Mouse (Mus musculus): ENCODE measurements around the gene Dapk1.
A peak's percentile ranks its signal among the peaks of the same experiment; 100 is the strongest.

The Dapk1 gene

DNA sequence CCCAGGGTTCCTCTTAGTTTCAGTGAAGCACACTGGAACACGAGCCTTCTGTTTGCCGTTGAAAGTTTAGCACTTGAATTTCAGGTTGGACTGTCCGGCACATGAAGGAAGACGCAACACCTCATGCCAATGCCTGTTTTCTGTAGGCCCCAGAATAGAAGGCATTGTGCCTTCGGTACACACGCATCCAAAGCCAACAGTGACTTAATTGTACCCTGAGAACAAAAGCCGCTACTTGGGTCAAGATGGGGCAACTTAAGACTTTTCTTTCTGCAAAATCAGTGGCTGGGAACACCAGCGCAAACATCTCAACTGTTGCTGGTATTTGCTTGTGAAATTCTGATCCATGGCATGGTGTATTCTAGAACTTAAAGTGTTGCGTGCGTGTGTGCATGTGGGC lies 63.1 kb downstream of the Dapk1 start:
- DNase-seq, result peak in 1 of 2 experiments; percentile 70

GRCm38 (mm10) chr13:60665402-60665801 lies 63.7 kb downstream of the Dapk1 start:
- no peak for DNase-seq

- DNase-seq, result no peak
Measured at GRCm38 (mm10) chr13:60668036-60668435, 66.3 kb downstream of the Dapk1 start.

DNA sequence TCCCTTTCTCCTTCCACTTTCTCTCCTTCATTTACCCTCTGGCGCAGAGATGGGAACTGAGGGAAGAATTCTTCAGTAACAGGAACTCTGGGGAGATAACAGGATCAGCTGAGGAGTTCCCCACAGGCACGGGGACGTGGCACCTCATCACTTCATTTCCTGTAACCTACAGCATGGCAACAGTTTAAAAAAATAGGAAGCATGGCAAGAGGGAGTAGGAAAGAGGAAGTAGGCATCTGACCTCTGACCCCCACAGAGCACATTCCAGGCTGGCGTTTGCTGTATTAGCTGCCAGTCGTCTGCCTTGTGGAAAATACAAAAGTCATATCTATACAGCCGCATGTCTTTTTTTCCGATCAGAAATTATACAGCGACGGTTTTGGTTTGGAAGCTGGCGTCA lies 68.9 kb downstream of the Dapk1 start:
- peak; percentile 59 to 68 for DNase-seq

DNA sequence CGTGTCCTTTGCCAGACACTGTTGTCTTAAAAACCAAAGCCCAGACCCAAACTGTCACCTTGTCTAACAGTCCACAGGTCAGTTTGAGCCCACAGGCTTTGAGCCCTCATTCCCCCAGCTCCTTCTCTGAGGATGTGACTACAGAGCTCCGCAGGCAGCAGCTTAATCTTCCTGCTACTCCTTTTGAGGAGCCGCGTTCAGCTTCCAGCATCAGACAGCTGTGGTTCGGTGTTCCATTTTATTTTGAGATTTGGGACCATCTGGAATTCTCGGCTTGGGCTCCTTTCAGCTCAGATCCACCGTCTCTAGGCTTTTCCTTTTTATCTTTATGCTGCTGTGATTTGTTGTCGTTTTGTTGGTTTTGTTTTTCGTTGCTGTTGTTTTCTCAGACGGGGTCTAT lies 69.5 kb downstream of the Dapk1 start:
- DNase-seq, result no peak

- DNase-seq, result peak; percentile 50 to 69
Measured at GRCm38 (mm10) chr13:60672287-60672686, 70.5 kb downstream of the Dapk1 start.

- DNase-seq, result peak; percentile 75 to 81
Measured at GRCm38 (mm10) chr13:60672882-60673675, 71.3 kb downstream of the Dapk1 start.

DNA sequence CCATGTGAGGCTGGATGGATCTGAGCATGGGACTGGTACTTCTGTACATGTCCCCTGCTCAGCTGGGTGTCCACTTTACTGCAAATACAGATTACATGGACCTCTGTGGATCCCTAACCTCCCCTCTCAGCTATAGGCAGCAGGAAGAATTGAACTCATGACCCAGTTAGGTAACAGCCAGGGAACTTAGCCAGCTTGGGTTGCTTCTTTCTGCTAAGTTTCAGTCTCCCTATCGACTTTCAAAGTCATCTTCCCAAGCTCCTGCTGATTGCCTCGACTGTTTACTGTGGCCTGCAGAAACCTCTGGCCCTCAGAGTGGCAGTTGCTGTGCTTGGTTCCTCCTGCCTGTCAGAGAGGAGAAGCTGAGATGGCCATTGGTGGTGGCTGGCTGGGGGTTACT lies 72.6 kb downstream of the Dapk1 start:
- no peak for DNase-seq

- peak; percentile 78 to 87 for DNase-seq
Measured at GRCm38 (mm10) chr13:60674911-60675310, 73.2 kb downstream of the Dapk1 start.

DNA sequence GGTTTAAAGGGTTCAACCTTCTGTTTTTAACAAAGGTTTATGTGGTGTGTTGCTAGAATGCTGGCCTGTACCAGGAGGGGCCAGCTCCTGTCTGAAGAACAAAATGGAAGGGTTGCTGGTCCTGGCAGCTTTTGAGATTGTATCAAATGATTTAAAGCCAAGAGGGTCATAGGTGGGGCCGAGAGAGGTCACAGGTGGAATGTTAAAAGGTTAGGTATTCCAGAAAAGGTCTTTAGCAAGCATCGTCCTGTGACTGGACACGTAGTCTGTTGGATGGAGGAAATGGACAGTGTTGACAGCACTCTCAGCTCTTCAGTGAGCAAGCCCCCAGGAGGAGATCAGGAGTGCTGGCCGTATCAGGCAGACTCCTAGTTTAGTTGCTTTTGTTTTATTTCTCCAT lies 73.7 kb downstream of the Dapk1 start:
- peak; percentile 46 to 58 for DNase-seq

- no peak for DNase-seq
Measured at GRCm38 (mm10) chr13:60678912-60679311, 77.2 kb downstream of the Dapk1 start.

GRCm38 (mm10) chr13:60682714-60683695 lies 81.3 kb downstream of the Dapk1 start:
- peak; percentile 49 to 74 for DNase-seq

- DNase-seq, result peak; percentile 60 to 80
Measured at GRCm38 (mm10) chr13:60684050-60684760, 82.5 kb downstream of the Dapk1 start.

GRCm38 (mm10) chr13:60684806-60685205 lies 83.1 kb downstream of the Dapk1 start:
- DNase-seq, result no peak

DNA sequence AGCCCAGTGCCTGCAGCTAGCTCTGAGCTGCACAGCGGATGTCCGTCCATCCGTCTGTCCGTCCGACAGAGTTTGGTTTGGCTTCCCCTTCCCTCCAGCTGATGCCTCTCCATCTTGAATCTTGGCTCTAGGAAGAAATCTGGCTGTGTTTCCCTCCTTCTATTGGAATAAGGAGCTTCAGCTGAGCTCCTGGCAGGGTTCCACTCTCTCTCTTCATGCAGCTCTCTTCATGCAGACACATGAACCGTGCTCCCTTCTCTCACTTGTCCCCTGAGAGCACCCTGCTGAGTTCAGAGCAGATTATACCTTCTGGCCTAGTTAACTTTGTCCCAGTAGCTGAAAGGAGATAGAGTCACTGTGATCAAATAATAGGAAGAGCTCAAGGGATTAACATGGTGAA lies 83.5 kb downstream of the Dapk1 start:
- no peak for DNase-seq

DNA sequence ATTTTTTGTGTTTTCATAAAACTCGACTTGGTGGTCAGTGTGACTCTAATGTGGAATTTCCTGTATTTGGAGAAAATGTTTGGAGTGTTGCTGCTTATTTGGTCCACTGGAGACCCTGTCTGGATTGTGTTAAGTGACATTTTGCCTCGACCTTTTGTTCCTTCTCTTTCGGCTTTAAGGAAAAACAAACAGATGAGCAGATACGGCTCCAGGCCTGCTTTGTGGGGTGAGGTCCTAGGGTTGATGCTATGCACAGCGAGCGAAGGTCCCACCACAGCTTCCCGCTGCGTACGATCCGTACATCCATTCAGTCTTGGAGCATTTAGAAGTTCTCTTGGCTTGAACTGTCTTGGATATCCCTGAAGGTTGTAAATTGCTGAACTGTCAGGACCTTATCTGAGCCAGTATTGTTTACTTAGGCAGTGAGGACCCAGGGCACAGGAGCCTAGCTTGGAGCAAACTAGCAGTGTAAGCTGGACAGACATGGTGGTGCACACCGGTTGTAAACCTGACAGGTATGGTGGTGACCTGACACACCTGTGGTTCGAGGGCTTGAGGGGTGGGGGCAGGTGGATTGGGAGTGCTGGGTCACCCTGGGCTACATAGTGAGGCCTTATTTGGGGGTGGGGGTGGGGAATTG lies 84.4 kb downstream of the Dapk1 start:
- no peak for DNase-seq

- DNase-seq, result peak; percentile 42 to 66
Measured at GRCm38 (mm10) chr13:60686967-60687366, 85.2 kb downstream of the Dapk1 start.

DNA sequence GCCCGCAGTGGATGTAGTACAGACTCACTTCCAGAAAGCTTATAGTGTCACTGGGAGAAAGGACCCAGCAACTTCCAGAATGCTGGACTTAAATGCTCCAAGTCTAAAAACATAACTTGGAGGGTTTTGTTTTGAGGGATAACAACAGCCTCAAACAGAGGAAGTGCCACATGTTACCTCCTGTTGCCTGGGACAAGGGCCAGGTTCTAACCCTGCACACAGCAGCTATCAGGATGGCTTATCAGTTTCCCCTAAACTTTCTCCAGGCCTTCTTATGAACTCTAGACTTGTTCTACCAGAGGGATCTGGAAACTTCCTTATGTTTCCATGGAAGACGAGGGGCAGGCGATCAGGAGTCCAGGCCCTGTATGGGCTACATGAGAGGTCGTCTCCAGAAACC lies 85.7 kb downstream of the Dapk1 start:
- no peak for DNase-seq

GRCm38 (mm10) chr13:60687891-60688290 lies 86.1 kb downstream of the Dapk1 start:
- peak in 1 of 2 experiments; percentile 59 for DNase-seq

DNA sequence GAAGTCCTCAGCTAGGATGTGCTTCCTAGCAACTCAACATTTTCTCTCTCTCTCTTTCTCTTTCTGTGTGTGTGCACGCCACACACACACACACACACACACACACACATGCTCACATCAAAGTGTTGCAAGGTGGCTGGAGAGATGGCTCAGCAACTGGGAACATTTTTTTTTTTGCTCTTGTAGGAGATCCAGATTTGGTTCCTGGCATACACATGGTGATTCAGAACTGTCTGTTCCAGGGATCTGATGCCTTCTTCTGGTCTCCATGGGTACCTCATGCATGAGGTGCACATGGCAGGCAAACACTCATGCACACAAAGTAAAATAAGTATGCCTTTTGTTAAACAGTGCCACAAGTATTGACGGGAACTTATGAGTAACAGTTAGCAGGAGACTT lies 89.2 kb downstream of the Dapk1 start:
- no peak for DNase-seq

DNA sequence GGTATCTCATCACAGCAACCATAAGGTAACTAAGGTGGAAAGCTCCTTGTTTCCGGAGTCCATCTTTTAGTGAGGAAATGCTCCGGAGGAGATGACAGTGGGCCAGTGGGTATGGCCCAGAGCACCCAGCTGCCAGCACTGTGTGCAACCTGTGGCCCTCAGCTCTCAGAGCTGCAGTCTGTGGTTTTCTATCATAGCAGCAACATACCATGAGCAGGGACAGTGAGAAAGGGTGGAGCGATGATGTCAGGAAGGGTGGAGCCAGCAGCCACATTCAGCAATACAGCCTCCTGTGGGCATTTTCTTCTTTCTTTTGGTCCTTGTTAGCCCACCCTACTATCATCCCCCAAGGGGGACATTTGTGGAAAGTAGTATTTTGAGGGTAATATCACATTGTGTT lies 90.2 kb downstream of the Dapk1 start:
- no peak for DNase-seq

GRCm38 (mm10) chr13:60695186-60695980 lies 93.6 kb downstream of the Dapk1 start:
- no peak for DNase-seq

Data from lung, adult 18-20 months (tissue).